Mouse (Mus musculus): ENCODE measurements at regions not wholly inside any gene's neighbourhood (a gene's known extent, or its start where the extent isn't known, plus 50 kb on each side); places are given as distances from the start of the nearest gene placed in this dataset.
A peak's percentile ranks its signal among the peaks of the same experiment; 100 is the strongest.
"Not testable (repeated sequence)": the region's sequence is repeated elsewhere in the genome, so short reads cannot be mapped to it uniquely, and the experiment has no call there.

- intact Hi-C loops (cut with DNase I) = no loop called here
- no peak for DNase-seq
Measured at GRCm38 (mm10) chr3:81736838-81737237, 195.6 kb upstream of the Ctso start.

GRCm38 (mm10) chr3:81742124-81742523, 190.3 kb upstream of the Ctso start:
- intact Hi-C loops (cut with DNase I) = no loop called here
- no peak for DNase-seq

- DNase-seq = no peak
- intact Hi-C loops (cut with DNase I) = no loop called here
Measured at GRCm38 (mm10) chr3:81750164-81750563, 182.2 kb upstream of the Ctso start.

DNA sequence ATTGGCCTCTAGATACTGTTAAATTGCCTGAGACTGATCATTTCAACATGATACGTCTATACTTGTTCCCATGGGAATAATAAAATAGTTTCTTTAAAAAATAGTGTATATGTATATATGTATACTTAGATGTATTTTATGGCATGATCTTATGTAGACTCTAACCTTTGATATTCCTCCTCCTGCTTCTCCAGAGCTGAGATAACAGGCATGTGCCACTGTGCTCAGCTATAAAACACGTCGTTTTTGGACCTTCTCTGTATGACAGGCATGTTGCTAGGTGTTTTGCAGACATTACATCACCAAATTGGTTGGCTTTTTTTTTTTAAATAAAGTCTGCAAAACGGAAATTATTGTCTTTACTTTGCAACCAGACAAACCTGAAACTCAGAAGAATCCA, 179.4 kb upstream of the Ctso start:
- intact Hi-C loops (cut with DNase I) = no loop called here

GRCm38 (mm10) chr3:81760383-81760782, 172.0 kb upstream of the Ctso start:
- no peak for DNase-seq
- intact Hi-C loops (cut with DNase I) = no loop called here

More for the DNA sequence above, 179.4 kb upstream of the Ctso start:
- DNase-seq = no peak

DNA sequence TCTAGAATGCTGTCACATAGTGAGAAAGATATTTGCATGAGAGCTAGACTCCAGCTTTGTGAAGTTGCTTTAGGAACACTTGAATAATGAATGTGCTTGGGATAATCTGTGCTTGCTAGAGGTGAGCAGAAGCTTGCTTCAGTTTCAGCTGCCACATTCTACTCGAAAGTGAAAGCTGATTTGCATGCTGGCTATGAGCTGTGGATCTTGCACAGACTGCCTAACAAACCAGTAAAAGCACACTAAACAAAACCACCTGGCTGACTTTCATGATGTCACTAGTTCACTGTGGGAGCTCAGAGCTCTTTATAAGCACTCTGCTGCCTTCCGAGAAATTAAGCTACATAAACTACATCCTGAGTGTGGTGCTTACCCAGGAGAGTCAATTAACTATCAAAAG, 171.5 kb upstream of the Ctso start:
- intact Hi-C loops (cut with DNase I) = no loop called here
- DNase-seq = no peak

DNA sequence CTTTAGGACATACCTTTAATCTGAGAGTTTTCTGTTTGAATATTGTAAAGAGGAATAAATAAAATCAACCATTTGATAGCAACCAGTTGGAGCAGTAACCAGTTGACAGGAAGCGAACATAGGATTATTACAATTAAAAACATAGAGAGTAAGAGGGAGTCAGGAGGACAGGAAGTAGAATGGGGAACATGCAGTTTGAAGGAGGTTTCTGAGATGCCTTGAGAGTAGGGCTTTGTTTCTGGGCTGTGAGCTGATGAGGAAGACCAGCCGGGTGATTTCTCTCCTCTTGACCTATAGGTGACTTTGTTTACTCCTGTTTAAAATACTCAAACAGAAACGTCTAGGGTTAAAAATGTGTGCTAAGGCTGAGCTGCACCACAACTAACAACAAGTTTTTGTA, 160.6 kb upstream of the Ctso start:
- intact Hi-C loops (cut with DNase I) = no loop called here
- no peak for DNase-seq

GRCm38 (mm10) chr3:81773012-81773411, 159.4 kb upstream of the Ctso start:
- intact Hi-C loops (cut with DNase I) = no loop called here
- DNase-seq = no peak

DNA sequence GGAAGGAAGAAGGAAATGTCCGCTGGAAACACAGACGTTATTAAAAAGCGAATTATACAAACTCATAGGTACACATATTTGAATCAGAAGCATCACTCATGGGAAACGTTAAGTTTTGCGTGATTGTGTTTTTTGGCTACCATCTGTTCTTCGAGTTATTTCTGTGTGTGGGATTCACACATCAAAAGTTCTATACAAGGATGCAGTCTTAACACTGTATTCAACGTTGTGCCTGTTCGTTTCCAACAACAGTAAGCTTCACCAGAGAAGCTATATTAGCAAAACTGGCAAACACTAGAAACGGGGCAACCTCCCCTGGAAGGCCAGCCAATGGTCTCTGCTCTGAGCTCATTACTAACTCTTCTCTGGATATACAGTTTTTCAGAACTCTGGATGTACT, 150.3 kb upstream of the Ctso start:
- no peak for DNase-seq
- intact Hi-C loops (cut with DNase I) = loop anchor here (2.0 kb wide), 1 partner anchor 743 kb away; no protein-coding TSS in a partner anchor

GRCm38 (mm10) chr3:81782921-81783541, 149.4 kb upstream of the Ctso start:
- intact Hi-C loops (cut with DNase I) = loop anchor here (2.0 kb wide), 1 partner anchor 744 kb away; no protein-coding TSS in a partner anchor
- peak; percentile 2 to 19 for DNase-seq

GRCm38 (mm10) chr3:81788915-81789314, 143.5 kb upstream of the Ctso start:
- intact Hi-C loops (cut with DNase I) = no loop called here
- no peak for DNase-seq

DNA sequence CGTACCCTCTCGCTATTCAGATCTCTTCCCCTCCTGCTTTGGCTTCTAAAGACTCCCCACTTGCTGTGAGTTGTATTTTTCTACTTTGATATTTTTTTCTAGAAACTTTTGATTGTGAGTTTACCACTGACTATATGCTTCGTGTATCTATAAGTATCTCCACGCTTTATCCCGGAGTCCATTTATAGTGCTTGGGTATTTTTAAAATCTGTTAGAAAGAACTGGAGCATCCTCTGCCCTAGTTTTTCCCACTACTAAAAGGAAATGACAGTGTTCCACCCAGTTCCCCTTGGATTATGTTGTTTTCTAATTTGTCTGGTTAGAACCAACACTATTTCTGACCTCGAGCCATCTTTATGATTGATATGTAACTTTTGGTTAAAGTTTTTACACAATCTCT, 142.7 kb upstream of the Ctso start:
- intact Hi-C loops (cut with DNase I) = no loop called here
- no peak for DNase-seq

- no peak for DNase-seq
- intact Hi-C loops (cut with DNase I) = no loop called here
Measured at GRCm38 (mm10) chr3:81802096-81802495, 130.3 kb upstream of the Ctso start.

DNA sequence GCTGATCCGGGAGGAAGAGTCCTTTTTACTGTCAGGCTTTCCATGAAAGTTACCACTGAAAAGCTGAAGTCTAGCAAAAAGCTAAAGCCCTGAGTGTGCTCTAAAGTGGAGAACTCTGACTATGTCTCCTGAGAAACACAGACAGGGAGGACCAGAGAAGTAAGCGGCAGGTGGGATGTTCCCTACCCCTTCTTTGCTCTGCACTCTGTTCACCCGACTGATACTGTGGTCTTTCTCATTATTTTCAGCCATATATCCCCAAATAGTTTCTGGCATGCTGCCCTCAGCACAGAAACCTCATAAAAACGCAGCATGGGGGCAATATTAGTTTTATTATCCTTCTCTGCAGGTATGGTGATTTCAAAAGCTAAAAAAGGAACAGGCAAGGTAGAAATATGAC, 126.7 kb upstream of the Ctso start:
- intact Hi-C loops (cut with DNase I) = no loop called here
- DNase-seq = no peak

DNA sequence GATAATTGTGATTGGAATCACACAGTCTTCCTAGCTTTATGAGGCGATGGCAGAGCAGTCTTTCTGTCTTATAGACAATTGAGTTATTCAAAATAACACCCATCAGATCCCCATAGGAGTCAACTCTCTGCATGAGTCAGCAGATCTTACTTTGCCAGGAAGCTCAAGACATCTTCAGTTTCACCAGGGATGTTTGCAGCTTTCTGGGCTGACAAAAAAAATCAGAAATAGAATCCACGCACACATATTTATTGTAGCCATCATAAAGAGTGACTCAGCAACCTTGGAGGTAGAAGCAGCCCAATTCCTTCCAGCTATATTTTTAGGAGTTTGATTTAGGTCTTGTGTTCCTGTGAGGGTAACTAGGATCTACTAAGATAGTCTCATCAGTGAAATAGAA, 122.8 kb upstream of the Ctso start:
- intact Hi-C loops (cut with DNase I) = no loop called here
- DNase-seq = no peak

- intact Hi-C loops (cut with DNase I) = no loop called here
- DNase-seq = no peak
Measured at GRCm38 (mm10) chr3:81820304-81820703, 112.1 kb upstream of the Ctso start.

DNA sequence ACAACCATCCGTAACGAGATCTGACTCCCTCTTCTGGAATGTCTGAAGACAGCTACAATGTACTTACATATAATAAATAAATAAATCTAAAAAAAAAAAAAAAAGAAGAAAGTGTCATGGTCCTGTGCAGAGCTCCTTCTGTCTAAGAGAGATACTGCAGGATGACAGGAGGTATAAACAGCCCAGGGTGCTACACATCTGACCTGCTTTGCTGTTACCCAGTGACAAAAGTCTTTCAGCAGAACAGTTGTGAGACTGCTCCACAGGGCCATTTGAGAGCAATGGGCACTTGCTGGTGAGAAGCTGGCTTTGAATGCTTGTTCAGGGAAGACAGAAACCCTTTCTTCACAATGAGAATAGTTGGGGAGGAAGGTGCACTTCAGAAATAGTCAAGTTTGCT, 102.9 kb upstream of the Ctso start:
- no peak for DNase-seq
- intact Hi-C loops (cut with DNase I) = no loop called here

- no peak for DNase-seq
- intact Hi-C loops (cut with DNase I) = no loop called here
Measured at GRCm38 (mm10) chr3:81829966-81830599, 102.3 kb upstream of the Ctso start.

DNA sequence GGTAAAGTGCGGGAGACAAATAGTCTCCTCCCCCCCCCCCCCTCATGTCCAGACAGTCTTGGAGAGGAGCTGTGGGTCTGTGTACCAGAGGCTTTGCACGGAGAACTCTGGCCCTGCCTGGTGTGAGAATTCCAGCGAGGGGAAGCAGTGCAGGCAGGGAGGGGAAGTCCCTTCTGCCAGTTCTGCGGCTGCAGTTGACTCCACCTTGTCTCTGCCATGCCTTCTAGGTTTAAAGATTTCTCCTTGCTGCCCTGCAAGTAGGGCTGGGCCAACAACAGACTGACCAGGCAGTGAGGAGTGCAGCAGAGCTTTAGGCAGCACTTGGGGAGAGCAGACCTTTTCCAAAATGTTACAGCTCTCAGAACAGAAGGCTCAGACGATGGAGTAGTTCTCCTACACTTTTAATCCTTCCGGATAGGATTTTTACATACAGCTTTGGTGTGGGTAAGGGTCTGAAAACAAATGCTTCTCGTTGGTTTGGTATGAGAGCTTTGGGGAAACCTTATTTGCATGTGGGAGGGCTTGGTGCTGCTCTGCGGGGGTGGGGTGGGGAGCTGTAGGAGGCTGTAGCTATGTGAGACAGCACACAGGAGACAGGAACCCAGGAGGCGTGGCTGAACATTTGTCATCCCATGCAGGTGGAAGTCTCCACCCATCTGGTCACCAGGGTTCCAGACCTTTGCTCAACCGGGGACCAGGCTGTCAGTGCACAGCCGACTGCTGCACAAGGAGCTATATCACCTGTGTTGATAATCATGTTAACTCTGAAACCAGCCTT, 96.8 kb upstream of the Ctso start:
- peak in 1 of 2 experiments; percentile 1 for DNase-seq
- intact Hi-C loops (cut with DNase I) = no loop called here

DNA sequence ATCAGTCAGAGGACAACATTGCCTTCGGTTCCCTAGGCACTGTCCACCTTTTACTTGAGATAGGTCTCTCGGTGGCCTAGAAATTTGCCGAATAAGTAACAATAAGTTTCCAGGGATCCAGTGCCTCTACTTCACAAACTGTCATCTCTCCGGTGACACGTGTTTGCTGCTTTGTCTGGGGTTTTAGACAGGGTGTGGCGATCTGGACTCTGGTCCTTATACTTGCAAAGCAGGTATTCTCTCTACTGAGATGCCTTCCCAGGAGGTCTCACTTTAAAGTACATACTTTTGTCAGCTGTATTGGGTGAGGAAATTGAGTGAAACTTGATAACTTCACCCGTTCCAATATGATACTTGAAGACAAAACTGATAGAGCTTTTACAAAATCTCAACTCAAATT, 95.9 kb upstream of the Ctso start:
- intact Hi-C loops (cut with DNase I) = no loop called here
- DNase-seq = no peak

GRCm38 (mm10) chr3:81838121-81838520, 94.3 kb upstream of the Ctso start:
- intact Hi-C loops (cut with DNase I); DNase-seq: not testable (repeated sequence)

DNA sequence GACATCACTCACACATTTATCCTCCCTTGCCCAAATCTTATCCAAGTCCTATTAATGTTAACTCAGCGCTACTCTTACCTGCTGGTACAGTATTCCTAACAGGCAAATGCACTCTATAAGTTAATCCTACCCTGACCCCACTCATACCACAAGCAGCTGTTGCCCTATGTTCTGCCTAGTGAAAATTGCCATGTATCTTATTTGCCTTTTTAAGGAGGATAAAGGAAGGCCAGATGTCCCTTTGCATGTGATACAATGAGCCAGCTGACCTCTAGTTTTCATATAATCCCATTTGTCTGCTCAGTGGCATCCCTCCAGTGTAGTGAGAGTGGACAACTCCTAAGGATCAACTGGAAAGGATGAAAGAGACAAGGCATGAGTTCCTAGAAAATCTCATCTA, 67.9 kb upstream of the Ctso start:
- intact Hi-C loops (cut with DNase I) = no loop called here
- no peak for DNase-seq

All from heart, postnatal 10 days (tissue).